Mouse (Mus musculus): ENCODE results near the gene Map3k7cl.

Map3k7cl gene

DNA sequence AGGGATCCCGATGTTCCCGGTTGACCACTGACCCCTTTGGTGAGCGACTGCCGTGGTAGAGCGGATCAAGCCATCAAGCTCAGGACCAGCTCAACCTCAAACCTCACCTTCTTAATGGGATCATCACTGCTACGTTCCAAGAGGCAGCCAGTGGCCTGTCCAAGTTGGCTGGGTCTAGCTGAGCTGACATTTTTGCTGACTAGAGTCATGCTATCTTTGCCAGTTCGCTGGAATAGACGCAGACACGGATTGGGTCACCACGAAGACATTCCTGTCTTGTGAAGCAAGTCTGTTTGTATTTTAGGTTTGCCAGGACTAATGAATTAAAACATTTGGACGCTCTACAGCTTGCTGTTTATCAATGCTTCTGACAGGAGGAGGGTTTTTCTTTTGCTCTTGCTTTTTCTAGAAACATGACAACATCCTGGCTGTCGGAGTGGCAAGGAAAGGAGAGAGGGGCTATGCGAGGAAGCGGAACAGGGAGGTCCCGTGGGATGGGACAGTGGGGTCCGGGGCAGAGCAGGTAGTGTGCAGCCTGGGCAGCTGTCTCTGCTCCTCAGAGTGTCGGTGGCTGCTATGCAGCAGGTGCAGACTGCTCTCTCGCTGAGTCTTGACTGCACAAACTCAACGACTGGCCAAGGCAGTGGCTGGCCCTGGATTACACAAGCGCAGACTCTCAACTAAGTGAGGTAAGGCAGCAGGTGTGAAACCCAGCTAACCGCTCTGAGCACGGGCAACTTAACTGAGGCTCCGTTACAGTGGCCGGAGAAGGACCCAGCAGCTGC, at the start of gene Map3k7cl:
Gene Map3k7cl, plus strand, starts transcription at position 424 of the 785 bp plus-strand sequence.
- no peak for DNase-seq (ENCODE audit: low read depth)

DNA sequence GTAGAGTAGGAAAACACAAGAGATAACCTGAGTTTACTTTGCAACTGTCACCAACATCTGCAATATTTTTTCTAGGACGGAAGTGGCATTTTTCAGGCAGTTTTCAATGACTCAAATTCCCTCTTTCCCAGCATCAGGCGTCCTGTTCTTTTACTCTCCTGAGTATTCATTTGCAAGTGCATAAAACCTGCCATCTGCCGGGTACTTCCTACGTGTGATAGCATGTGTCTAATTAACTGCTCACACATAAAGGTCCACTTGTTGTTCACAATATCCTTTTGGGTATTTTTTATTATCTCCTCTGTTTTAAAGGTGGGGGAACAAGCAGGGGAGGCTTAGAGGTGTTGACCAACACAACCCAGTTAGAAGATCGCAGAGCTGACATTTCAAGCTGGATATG, 41.4 kb upstream of the Map3k7cl start:
- DNase-seq (ENCODE audit: low read depth), result no peak

DNA sequence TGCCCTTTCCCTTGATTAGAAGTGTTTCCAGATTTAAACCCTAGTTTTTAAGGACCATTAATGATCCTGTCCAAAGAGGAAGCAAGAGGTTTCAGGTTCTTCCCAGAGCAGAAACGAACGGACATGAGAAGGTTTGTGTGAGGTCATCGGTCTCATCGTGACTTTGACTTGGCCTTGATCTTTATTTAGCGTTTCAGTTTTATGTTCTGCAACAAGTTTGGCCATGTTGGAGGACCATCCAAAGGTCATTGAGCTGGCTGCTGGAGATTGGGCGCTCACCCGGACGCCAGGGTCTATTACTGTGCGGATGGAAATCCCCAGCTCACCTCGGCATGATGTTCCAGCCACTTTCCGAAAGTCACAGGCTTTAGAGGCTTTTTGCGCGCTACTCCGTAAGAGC, 40.8 kb upstream of the Map3k7cl start:
- no peak for DNase-seq (ENCODE audit: low read depth)

DNA sequence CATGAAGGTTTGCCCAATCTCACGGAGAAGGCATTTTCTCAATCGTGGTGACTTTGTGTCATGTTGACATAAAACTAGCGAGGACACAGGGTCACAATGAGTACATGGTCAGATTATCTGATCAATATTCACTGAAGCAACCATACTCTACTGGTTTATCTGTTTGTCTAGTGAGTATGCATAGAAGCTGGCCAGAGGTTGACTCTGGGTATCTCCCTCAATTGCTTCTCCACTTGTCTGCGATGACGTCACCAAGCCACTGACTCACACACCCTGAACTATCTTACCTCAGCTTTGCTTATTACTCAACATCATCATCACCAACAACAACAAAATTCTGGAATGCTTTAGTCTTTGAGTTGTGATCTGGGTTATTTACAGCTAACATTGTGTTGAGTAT, 28.9 kb upstream of the Map3k7cl start:
- peak; percentile 51 for DNase-seq (ENCODE audit: low read depth)

DNA sequence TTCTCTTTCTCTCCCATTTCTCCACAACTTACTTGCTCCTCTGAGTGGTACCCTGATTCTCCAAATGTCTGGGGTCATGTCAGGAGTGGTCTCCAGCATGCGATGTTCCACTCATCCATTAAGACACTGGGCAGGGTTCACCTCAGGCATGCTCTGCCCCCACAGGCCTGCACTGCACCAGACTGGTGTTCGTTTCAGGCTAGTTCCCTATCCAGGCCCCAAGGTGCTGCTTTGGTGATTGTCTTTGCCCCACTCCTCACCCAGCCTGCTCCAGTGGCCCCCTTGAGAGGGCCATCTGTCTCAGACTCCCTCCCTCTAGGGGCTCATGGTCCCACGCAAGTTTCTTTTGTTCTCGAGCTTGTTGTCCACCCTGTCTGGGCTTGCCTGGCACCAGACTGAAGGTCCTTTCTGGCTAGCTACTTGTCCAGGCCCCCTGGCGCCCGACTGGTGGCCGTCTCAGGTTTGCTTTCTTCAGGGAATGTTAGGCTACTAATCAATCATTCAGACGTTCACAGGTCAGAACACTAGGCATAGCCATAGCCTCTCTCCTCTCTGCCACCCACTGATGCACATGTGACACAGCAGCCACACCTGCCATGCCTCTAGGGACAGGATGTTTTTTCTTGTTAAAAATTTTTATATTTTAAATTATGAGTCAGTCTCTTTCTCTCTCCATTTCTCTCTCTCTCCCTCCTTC, 25.4 kb upstream of the Map3k7cl start:
- no peak for DNase-seq (ENCODE audit: low read depth)

DNA sequence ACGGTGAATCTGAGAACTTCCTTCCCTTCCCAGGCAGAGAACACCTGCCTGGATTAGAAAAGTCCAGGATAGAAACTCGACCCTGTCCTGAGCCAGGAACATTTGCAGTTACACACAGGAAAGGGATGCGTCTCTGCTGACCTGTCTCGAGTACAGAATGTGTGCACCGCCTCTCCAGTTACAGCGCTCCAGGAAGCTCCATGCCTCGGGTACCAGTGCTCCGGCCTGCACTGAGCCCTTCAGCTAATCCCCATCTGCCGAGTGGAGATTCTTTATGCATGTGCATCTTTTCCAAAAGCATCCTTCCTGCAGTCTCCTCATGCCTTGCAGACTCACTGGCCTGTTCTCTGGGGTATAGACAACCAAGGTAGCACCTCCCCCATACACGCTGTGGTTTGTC, 24.4 kb upstream of the Map3k7cl start:
- DNase-seq (ENCODE audit: low read depth), result no peak

DNA sequence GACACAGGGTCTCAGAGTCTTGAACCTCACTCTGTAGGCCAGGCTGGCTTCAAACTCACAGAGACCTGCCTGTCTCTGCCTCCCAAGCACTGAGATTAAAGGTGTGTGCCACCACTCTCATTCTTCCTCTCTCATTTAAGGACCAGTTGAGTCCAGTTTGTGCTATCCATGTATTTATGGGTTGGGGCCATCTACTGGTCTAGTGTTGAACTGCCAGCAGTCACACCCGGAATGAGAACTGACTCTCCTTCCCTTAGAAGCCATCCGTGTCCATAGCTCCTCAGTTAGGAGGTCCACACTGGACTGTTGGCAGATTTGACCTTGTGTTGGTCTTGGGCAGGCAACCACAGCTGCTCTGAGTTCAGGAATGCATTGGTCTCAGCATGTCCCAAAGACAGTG, 4.8 kb upstream of the Map3k7cl start:
- peak; percentile 57 for DNase-seq (ENCODE audit: low read depth)

DNA sequence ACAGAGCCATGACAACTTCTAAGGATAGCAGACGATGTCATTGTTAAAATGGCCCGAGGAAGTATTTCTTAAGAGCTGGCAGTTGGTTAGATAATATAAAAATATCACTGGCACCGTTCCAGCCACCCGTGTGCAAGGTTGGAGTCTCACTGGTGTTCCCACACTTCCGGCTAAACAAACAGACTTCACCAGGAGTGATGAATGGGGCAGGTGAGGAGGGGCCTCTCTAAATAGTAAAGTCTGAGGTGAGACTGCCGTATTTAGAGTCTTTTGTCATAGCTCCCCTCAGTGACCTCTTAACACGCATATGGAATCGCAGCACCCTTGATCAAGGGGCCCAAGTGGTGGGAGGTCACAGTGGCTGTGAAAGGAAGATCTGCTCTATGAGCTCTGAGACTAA, 3.2 kb downstream of the Map3k7cl start:
- no peak for DNase-seq (ENCODE audit: low read depth)

DNA sequence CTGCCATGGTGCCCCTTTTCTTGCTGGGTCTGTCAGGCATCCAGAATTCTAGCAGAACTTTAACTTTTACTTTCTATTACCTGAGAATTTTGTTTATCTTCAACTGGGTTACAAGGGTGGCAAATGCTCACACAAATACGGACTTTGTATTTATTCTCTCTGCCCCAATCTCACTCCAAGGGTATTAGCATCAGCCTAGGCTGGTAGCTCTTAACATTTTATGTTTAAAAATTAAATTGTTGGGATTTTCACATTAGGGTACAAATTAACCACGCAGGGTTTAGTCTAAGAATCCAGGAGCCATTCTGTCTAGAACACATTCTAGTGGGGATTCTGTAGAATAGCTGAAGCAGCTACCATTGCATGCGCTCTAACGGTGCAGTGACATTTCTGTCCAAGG, 8.4 kb downstream of the Map3k7cl start:
- no peak for DNase-seq (ENCODE audit: low read depth)

DNA sequence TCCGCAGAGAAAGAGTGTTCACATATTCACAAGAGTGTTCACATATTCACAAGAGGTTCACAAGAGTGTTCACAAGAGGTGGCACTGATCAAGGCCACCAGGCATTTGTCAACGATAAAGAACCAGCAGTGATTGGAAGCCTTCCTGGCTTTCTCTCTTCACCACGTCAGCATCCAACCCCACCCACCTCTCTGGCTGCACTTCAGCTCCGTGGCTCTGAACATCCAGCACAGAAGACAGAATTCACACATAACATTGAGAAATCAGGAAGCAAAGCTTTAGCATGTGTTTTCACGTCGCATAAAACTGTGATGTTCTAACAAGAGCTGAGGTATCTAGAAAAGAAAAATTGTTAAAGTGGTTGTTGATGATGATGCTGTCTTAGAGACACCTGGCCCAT, 10.4 kb downstream of the Map3k7cl start:
- DNase-seq (ENCODE audit: low read depth), result no peak

DNA sequence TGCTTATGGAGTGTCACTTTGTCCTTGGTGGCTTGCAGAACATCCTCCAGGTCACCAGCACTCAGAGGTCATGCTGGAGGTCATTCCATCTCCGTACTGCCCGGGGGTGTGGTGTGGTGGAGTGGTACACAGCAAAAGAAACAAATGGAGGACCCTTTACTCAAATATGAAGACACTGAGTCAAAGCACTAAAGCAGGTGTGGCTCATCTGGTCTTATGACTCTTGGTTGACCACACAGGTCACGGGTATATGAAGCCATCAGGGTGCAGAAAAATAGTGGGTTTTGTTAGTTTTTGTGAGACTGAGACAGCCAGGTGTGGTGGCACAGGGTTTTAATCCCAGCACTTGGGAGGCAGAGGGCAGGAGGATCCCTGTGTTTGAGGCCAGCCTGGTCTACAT, 11.4 kb downstream of the Map3k7cl start:
- DNase-seq (ENCODE audit: low read depth), result no peak

DNA sequence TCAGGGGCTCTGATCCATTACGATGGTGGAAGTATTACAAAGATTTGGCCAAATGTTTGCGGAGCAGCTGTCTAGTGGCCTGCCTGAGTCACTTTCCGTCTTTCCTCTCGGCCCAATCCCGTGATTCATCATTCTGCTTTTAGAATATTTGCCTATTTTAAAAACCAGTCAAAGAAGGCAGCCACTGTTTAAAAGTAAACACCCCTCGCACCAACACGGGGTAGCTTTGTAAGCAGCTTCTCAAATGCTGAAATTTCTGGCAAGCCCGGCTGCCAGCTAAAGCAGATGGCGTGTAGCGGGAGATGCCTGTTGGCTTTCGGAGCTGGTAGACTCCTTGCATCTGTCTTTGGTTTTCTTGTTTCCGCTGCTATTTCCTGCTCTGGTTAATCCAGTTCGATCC, 14.4 kb downstream of the Map3k7cl start:
- no peak for DNase-seq (ENCODE audit: low read depth)

DNA sequence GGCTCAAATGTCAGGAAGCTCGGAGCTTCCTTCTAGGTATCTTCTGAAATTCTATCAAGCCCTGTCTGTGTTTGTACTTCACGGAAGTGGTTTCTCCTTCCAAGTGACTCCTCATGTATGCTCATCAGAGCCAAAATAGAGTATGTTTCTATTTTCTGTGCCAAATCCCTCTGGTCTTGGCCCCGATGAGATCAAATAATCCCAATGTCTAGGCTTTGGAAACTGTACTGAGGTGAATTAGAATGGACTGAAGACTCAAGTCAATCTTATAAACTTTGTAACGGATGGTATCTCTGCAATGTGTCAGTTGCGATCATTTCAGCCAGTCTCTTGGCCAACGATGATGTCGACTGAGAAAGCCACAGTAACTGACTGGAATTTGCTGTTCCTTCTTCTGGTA, 15.1 kb downstream of the Map3k7cl start:
- DNase-seq (ENCODE audit: low read depth), result no peak

DNA sequence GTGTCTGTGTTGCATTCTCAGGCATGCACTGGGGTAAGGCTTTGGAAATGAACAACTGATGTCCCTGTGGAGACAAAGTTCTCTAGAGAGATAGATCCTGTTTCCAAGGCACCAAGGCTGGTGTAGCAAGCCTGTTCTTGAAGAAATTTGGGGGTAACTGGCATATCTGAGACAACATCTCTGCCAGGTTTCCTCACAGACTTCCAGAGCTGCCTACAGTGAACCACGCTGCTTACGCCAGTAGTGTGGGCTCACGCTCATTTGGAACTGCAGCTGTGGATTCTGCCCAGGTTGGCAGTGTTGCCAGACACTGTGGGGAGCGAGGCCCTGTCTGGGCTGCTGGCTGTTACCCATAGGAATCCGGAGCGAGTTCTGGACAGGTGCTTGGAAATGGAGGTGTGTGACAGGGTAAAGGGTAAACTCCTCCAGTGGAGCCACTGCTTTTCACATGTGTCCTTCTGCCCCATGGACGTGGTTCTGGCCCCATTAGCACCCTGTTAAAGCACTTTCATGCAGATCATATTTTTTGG, 16.5 kb downstream of the Map3k7cl start:
- no peak for DNase-seq (ENCODE audit: low read depth)

DNA sequence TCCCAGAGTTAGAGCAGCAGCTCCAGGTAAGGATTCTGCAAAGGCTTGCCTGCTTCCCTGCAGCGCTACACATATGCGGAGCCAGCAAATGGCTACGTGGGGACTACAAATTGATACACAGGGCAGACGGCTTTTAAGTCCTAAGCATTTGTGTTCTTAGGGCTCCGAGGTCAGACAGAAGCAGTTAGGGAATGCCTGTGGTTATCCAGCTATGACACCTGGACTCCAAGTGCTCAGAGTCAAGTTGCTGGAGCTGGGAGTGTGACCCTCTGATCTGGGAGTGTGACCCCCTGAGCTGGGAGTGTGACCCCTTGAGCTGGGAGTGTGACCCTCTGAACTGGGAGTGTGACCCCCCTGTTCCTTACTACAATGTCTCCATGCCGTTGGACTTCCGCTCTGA, 17.2 kb downstream of the Map3k7cl start:
- DNase-seq (ENCODE audit: low read depth), result no peak

DNA sequence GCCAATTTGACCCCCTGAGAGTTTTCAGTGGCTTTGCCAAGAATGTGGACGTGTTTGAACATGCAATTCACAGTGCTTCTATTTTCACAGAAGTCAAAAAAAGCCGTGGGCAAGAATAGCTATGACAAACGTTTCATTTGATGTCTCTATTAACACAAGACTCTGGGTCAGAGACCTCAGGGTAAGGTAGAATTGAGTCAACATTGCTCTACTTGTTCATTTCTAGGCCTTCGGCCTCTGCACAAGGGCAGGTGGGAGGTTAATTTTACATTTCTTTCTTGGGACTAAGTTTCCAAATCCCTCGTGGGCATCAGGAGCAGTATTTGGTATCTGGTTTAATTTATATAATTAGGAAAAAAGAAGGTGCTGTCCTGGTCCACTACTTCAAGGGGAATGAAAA, 20.3 kb downstream of the Map3k7cl start:
- no peak for DNase-seq (ENCODE audit: low read depth)

DNA sequence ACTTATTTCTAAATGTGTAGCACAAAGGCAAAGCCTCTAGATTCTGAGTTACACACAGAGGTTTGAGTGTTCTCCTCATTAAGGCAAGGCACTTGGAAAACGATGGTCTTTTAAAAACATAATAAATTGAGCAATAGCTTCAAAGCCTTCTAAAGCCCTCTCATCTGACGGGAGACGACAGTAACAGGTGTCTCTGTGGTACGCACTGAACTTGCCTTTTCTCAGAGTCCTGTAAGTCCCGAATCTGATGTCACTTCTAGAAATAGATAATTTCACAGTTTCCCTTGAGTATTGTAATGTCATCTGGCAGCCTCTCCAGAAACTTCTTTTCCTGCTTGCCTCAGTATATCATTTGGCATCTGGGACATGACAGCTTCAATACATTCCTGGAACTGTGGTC, 21.0 kb downstream of the Map3k7cl start:
- no peak for DNase-seq (ENCODE audit: low read depth)

DNA sequence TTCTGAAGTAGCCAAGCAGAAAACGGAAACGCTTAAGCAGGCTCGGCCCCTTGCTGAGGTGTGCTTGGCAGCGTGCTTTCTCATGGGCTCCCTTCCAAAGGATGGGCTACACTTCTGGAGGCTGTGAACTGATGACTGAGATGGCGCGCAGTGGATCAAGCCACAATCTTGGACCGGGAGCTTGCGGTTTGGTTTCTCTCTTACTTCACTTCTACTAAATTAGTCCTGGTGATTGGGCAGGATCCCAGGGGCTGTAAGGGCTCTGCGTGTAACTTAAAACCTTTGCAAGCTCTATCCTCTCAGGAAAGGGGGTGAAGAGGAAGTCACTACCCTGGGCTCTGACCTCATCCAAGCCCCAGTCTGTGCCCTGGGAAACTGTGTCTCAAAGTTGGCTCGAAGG, 22.5 kb downstream of the Map3k7cl start:
- peak; percentile 46 for DNase-seq (ENCODE audit: low read depth)

DNA sequence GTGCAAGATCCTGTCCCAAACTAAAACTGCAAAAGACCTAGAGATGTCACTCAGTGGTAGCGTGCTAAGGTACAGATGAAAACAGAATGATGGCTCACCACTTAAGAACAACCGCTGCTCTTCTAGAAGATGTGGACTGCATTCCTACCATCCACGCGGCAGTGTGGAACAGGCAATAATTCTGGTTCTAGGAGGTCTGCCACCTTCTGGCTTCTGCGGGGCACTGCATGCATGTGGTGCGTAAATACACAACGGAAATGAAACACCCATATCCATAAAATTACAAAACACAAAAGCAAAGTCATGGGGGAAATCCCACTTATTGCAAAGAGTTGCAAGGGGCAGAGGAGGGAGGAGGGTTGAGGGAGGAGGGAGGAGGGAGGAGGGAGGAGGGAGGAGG, 25.8 kb downstream of the Map3k7cl start:
- peak; percentile 23 for DNase-seq (ENCODE audit: low read depth)

DNA sequence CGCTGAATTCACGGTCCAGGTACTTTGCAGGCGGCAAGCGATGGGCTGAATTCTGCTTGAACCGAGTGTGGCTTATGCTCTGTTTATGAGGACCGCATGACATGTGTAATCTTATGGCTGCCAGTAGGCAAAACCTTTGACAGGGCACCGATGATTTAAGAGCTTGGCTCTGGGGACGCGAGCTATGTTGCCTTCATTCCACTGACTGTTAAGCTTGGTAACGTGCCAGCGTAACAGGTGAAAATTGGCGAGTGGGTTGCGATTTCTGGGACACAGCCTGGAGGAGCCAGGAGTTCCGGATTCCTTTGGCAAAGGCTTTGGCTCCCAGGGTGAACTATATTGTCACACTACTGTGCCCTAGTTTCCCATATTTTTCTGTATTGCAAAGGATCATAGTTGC, 26.3 kb downstream of the Map3k7cl start:
- DNase-seq (ENCODE audit: low read depth), result no peak

DNA sequence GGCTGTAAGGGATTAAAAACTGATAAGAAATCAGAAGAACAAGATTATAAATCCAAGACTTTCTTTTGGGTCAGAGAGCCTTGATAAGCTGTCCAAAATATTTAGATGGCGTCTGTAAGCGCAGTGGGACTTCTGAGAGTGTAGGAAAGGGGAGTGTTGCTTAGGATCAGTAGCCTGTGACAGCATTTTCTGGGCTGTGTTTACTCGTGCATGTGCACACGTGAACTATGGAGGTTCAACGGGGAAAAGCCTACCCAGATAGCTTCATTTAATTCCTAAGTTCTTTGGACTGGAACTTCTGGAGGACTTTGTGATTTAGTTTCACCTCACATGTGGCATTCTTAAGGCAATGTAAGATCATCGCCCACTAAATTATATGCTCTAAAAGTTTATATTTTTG, 29.6 kb downstream of the Map3k7cl start:
- no peak for DNase-seq (ENCODE audit: low read depth)

DNA sequence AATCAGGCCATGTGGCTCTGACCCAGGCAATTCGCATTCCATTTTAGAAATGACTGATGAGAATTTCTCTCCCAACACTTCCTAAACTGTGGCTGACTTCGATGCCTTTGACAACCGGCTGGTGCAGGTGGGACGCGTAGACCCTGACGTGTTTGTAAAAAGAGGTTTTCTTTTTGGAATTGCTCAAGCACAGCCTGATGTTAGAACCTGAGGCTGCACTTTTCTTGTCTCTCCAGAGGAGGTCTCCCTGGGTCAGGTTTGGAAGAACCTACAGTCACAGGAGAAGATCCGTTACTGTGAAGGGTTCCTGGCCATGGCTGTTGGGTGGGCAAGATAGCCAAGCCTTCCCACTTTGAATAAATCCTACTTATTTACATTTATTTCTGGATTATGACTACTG, 31.5 kb downstream of the Map3k7cl start:
- DNase-seq (ENCODE audit: low read depth), result peak; percentile 76

DNA sequence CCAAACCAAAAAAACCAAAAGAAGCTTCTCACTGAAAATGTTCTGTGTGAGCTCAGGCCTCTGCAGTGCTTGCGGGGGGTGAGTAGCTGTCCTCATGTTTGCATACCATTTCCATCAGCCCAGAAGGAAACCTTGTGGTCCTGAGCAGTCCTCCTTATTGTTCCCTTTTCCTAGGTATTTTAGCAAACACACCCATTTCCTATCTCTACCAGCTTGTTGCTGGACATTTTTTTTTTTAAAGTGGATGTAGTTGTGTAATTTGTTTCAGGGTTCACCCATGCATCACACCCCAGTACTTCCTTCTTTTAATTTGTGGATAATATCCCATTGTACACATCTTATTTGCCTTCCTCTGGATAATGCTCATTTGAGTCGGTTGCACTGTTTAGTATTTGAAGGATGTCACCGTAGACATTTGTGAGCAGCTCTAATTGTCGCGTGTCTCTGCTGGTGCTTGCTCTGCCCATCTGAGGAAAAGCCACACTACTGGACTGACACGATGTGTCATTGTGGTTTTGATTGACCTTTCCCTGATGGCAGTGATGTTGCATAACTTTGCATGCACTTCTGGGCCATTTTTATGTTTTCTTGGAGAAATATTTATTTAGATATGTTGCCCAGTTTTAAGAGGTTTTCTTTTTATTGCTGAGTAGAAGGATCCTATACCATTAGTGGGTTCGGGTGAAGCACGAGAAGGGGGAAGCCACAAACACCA, 32.6 kb downstream of the Map3k7cl start:
- peak; percentile 88 for DNase-seq (ENCODE audit: low read depth)
